Mouse (Mus musculus): ENCODE data around the gene Cpne4.
A peak's percentile ranks its signal among the peaks of the same experiment; 100 is the strongest.

Gene Cpne4

DNA sequence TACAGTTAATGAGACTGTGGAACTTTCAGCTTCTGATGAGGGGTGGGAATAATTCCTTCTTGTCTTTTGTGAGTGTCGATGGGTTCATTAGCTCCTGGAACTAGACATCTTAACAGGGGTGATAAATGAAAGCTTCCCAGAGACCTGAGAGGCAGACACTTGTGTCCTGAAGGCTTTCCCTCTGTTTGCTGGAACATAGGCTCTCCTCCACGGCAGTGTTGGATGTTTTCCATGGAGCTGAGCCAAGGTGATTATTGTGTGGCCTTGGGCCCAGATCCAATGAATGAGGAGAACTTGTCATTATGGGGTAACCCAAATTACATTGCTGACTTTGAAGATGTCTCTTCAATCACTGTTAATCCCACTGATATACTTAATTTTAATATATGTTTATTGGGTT lies 146.1 kb downstream of the Cpne4 start:
- DNase-seq = no peak

DNA sequence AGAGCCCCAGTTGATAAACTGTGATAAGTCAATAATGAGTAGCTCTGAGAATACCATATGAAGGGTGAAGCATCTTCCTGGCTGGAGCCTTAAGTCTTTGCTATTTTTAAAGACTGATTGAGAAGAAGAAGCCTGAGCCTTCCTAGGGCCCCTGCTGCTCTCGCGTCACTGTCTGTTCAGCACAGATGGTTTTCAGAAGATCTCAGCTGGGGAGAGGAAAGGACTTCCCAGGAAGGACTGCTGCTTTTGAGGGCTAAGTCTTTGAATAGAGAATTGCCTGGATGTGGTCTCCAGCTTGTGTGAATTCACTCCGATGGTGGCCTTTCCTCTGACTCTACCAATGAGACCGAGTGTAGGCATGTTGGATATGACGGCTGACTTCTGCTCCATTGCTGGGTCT lies 163.7 kb downstream of the Cpne4 start:
- no peak for DNase-seq

DNA sequence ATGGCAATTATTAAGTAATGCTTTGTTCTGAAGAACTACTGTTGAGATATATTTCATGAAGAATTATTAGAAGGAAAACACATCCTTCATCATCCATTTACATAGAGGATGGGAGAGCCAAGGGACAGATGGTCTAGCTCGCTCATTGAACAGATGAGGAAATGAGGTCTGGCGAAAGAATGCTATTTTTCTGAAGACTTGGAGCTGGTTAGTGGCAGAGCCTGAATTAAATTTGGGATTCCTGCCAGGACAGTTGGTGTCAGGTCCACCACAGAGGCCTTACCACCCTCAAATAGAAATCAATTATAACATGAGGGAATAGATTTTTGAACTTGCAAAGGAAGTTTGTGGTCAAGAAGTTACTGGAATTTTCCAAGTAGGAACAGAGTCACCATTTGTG lies 178.2 kb downstream of the Cpne4 start:
- DNase-seq = no peak

DNA sequence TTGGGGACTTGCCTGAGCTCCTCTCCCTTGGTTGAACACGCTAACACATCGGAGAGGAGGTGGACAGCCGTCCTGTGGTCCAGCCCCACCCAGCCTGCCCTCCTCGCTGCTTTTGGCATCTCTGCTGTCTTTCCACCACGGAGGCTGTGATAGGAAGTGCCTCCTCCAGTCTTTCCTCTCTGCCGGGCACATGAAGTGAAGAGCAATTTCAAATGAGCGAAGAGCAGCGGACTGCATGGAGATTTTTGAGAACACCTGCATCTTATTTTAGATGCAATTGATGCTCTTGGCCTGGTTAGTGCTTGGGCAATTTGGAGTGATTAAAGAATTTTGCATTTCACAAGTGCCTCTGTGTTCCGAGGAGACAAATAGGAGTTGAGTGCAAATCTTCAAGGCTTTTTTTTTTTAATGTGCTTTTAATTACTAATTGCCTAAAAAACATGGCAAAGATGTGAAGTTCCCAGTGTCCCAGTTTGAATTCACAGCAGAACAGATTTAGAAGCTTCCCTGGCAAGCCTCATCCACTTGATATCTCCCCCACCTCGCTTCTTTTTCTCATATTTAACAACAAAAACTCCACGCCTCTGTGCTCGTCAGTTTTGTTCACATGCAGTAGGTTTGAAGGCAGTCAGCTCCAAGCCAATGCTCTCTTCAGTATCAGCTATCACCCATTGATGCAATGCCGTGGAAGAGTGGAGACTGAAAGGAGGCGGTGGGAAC lies 195.7 kb downstream of the Cpne4 start:
- DNase-seq = peak; percentile 41

DNA sequence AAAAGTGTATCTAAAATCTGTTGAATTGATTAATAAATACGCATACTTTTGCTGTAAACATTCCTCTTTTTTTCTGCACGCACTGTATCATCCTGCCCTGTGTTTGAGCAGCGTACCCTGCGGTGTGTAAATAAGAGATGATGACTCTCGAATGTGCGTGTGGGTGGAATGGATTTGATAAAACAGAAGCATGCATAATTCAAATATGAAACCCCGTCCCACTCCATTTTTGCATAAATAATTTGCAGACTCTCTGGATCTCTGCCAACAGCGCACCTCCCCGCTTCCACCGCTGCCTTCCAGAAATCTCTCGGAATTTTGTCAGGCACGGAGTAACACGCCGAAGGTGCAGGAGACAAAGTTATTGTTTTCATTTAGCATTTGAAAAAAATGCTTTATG lies 208.4 kb downstream of the Cpne4 start:
- DNase-seq = no peak

DNA sequence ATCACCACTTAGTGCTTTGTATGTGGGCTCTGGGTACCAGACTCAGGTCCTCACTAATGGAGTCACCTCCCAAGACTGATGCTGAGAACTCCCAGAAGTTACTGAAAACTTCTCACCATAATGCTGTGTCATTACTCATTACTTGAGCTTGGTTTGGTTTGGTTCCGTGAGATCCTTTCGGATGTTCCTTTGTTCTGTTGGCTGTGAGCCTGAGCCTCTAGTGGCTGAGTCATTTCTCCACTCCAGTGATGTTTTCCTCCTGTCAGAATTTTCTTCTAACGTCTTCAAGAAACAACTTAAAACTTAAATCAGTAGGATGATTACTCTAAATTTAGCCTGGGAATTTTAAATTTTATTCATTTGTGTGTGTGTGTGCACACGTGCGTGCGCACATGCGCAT lies 212.9 kb downstream of the Cpne4 start:
- no peak for DNase-seq

DNA sequence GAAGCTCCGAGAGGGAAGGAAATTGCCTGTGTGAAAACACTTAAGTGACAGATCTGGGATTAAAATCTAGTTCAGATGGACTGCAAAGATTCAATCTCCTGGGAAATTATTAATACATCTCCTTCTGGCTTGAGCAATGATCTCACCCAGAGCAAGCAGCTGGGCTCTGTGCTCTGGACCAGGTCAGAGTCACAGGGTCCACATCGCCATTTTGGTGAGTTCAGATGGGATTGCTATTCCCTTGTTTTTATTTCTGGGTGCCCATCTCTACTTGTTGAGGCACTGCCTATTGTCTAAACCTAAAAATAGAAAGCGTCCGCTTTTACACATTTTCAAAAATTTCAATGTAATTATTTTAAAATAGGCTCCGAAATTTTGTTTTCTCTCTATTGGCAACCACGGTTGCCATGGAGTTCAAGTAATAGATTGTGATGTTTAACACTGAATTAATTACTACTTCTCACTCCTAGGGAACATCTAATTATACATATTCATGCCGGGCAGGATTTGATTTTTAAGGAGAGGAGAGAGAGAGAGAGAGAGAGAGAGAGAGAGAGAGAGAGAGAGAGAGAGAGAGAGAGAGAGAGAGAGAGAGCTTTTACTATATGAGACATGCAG lies 229.2 kb downstream of the Cpne4 start:
- no peak for DNase-seq

DNA sequence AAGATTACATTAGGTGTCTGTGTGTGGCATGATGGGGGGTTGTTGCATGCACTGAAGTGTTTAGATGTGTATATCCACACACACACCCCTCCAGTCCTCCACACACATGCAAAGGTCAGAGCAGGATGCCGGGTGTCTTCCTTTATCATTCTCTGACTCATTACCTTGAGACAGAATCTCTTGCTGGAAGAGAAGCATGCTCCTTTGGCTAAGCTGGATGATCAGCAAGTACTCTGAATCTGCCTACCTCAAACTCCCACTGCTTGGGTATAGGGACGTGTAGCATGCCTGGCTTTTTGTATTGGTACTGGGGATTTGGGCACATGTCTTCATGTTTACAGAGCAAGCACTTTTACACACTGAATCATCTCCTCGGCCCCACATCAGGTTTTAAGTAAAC lies 230.0 kb downstream of the Cpne4 start:
- DNase-seq = no peak

DNA sequence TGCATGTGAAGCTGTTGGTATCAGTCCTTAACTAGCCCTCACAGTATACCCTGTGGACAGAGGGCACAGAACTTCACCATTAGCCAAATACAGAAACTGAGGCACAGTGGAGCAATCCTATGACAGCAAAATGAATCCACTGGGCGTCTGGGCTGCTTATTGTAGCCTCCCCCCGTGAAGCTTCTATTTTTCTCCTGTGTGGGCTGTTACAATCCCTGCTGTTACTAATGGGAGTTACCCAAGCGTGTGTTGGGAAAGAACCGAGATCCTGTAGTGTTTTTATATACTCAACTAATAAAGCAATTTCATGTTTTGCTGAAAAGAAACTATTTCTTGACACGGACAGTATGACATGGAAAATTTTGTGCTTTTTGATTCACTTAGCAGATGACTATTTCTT lies 230.7 kb downstream of the Cpne4 start:
- no peak for DNase-seq

DNA sequence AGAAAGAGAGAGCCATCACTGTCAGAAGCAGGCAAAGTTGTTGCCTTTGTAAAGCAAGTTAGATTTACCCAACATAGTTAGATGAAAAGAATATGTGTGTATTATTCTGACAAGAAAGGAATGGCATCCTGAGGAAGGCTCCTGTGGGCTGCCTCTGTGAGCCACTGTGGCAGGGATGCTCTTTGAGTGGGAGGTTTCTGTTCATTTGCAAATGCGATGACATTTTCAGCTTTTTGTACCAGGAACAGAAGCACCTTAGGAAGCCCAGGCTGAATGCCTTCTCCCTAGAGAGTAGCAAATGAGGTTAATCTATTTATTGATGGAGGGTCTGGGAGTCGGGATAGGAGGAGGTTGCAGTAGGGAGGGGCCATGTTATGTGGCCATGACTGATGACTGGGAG lies 249.5 kb downstream of the Cpne4 start:
- DNase-seq = no peak

DNA sequence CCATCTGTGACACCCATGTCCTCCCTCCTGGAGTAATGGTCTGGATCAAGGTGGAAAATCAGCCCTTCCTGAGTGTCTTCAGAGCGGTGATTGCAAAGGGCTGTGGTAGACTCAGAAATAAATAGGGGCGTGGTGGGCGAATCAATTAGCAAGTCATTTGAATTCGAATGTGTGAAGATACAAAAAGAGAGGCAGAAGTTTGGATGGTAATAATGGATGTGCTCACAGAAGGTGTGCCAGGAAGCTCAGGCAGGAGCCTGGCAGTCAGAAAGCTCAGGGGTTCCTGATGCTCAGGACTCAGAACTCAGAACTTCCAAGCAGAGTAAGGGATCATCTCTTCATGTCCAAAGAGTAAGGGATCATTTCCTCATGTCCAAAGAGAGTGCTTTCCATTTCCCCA lies 257.7 kb downstream of the Cpne4 start:
- DNase-seq = no peak

DNA sequence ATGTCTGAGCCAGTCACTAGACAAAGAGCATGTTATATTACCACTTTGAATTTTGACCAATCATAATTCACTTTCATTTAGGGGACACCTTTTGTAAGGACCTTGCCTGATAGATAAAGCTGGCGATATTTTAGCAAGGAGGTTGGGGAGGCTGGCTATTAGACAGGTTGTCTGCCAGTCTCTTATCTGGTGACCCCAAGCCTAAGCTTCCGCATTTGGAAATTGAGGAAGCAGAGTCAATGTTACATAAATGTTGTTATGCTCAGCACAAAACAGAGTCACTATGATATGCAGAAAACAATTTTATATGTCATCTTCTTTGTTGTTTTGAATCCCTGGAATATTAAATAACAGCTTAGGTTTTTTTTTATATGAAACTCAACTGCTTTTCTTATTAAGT lies 267.6 kb downstream of the Cpne4 start:
- DNase-seq = no peak

DNA sequence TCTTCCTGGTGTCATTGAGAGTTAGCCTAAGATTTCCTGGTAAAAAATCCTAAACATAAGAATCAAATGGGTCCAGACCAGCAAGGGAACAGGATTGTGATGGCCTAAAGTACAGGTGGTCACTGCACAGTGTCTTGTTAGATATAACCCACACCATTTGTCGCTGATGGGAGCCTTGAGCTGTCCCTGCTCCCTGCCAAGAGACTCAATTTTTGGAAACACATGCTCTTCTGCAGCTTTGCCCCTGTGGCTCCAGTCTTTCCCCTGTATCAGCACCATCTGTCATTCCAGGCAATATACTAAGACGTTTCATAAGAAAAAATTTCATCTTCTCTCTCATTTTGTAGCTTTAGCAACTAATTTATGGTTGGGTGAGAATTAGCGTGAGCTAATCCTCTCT lies 281.6 kb downstream of the Cpne4 start:
- no peak for DNase-seq

DNA sequence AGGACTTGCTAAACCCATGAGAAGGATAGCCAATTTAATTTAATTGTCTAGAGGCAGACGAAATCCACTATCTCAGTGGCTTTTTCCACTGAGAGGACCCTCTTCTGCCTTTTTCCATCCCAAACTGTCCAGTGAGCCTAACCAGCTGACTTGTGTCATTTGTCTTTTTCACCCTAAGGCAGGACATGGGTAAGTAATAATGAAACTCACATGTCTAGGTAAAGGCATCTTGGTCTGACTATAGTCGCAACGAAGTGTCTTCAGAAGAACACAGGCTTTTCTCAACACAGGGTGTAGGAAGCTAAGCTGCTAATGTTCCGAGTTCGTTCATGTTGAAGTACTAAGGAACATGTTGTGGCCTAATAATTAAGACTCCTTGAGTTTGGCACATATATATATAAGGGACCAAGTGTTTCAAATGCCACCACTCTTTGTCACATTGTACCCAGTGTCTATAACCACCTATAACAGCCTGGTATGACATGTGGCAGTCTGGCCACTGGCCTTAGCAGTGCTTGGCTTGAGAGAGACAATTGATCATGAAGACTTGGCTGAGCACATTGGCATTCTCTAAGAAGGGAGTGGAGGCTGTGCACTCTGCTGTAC lies 286.0 kb downstream of the Cpne4 start:
- DNase-seq = no peak

DNA sequence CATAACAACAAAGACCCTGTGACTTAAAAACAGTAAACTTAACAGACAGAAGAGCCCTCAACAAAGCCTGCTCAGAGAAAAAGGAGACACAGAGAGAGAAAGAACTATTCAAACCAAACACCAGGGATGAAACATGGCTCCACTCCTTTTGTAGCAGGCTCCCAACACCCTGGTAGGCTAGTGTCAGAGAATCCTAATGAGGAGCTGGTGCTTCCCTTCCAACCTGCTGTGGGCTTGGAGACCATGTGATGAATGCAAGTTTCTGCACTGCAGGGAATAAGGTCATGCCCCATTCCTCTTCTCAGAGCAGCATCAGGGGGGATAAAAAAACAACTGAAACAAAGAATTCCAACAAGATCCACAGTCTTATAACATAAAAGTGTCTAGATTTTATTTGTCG lies 290.8 kb downstream of the Cpne4 start:
- no peak for DNase-seq

DNA sequence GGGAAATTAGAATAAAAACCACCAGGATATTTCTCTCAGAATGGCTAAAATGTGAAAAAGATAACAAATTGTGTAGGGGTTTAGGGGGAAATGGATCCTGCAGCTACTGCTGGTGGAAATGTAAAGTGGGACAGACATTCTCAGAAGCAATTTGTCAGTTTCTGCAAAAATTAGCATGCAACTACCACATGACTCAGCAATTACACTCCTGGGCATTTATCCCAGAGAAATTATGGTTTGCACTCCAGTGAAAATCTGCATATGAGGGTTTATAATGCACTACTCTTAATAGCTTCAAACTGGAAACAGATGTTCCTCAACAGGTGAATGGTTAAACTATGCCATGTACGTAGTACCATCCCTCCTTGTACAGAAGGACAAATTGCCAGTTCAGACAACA lies 294.2 kb downstream of the Cpne4 start:
- DNase-seq = peak; percentile 10

DNA sequence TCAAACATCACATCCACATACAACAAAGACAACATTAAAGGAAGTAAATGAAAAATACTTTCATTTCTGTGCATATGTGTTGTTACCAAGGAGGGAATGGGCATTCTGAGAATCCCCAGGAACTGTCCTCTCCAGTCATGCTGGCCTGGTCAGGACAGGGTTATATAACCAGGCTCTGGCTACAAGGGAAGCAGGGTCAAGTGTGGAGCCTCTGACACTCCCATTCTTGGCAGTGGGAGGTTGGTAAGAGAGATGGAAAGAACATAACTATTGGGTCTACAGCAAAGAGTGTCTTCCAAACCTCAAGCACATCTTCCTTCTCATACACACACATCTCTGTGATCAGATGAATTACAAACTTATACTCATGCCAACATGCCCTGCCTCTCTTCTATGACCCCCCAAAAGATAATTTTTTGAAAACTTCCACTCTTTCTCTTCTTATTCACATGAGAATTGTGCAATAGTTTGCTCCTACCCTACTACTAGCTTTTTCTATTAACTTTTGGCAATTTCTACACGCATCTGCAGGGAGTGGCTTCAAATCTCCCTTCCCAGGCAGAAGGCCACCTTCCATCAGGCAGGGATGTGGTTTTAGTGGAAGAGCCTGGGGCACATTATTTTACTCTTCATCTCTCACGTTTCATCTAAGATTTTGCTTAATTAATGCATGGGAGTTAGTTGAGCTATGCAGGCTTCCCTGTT lies 298.3 kb downstream of the Cpne4 start:
- no peak for DNase-seq

DNA sequence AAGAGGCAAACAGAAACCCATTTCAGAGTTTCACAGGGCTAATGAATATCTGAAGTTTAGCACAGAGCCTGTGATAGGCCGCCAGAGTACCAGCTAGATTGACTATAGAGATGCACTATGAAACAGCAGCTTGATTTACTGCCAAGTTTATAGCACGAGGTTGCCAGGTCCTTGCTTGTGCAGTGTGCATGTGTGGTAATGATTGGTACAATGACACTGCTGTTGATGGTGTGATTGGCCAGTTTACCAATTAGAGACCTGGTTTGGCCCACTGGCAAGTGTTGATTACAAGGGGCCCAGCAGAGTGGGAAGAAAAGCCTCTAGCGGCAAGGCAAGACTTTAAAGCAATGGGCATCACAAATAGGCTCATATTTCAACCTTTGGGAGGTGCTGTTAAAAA lies 306.6 kb downstream of the Cpne4 start:
- no peak for DNase-seq

DNA sequence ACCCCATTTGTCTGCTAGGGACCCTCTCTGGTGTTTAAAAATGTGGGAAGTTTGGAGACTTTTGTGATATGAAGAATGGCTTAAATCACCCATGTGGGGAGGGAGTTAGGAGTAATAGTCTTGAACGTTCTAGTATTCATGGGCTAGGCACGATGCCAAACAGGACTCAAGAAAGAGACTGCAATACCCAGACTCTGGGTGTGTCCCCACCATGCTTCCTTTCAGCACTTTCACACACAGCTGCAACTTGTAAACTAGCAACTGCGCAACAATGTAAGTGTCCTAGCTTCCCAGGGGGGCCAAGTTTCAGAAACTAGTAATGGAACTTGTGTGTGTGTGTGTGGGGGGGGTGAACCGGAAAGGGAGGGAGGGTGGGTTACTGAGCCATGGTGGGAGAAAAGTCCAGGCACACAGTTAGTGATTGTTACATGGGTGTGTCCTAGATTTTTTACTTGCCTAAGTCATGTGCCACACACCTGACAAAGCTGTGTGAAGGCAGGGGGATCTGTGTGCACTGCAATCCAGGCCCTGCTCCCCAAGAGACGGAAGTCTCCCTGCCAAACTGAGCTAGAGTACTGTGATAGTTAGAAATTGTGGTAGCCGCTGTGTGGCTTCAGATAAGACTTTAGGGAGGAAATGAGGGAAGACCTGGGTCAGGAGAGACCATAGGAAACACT lies 307.3 kb downstream of the Cpne4 start:
- DNase-seq = no peak

DNA sequence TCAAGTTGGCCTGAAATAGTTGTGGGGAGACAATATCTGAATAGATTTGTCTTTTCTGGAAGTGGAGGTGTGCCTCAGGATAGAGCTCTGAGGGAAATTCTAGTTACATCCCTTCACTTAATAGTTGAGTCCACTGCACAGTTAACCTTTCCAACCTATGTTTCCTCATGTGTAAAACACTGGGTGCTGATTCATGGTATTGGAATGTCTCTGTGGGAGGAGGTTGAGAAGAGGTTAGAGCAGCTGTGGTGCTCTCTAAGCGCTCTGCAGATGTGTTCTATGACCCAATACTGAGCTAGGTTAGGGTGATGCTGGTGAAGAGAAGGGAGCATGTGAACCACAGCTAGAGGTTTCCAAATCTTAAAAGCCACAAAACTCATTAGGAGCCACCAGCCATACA lies 318.7 kb downstream of the Cpne4 start:
- DNase-seq = no peak

DNA sequence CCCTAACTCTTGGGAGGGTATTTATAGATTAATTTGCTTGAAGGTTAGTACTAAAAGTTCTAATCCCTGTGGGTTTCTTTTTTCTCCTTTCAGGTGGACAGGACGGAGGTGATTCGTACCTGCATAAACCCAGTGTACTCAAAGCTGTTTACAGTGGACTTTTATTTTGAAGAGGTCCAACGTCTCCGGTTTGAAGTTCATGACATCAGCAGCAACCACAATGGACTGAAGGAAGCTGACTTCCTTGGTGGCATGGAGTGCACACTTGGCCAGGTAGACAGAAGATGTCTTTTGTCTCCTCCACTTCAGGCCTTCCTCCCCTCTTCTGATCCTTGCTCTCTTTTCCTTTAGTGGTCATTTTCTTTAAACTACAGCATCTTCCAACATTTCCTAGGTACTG lies 325.5 kb downstream of the Cpne4 start:
- no peak for DNase-seq

DNA sequence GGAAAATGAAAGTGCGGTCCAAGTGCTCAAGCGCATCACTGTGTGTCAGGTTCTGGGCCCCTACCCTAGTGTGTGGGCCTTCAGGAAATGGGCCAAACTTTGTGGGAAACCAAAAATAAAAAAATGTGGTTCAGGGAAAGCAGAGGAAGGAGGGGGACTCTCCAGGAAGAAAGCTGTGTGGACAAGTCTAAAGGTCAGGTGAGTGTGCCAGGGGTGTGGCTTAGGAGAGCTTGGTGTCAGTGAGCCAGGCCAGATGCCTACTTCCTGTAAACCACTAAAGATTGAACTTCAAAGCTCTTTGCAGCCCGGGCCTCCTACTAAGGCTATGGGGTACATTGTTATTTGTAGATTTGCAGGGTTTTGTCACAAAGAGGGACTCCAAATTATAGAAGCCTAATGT lies 327.1 kb downstream of the Cpne4 start:
- no peak for DNase-seq

DNA sequence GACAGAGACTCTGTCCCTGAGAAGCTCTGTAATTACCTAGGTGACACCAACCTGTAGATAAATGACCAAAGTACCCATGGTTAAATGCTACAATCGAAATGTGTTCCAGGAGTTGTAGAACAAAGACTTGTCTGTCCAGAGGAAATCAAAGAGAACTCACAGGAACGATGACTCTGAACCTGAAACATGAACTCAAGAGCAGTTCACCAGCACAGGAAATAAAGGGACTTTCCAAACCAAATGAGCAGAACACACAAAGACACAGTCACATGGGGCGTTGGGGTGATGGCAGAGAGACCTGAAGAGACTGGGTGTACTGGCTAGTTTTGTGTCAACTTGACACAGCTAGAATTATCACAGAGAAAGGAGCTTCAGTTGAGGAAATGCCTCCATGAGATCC lies 329.9 kb downstream of the Cpne4 start:
- DNase-seq = no peak

DNA sequence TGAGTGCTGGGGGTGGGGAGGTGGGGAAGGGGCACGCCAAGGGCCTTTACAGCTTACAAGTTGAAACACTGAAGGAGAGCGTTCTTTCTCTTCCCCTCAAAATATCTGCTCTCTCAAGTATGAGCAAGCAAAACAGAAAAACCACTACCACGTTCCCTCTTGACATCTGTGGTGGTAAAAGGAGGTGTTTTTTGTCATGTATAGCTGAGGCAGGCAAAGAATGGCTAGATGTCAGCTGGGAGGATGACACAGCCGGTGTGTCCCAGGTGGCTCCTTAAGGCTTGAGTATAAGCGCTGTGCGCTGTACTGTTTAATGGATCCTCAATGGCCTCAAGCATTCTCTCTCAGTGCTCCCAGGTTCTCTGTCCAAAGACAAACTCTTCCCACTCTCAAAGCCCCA lies 331.5 kb downstream of the Cpne4 start:
- DNase-seq = no peak
